Mouse (Mus musculus) kidney, postnatal 10 days (tissue): ENCODE measurements around the gene Fh1.

Experiments used
- DNase-seq: peaks from one replicate; pipeline ENCODE4 v3.0.0; 2021; ENCODE audit warnings: mixed read lengths

Gene Fh1

GRCm38 (mm10) chr1:175619814-175620431 is 5.5 kb downstream of the Fh1 start, which contains the start of gene Kmo:
Kmo (plus strand) TSS chr1:175620381.
- no peak for DNase-seq

DNA sequence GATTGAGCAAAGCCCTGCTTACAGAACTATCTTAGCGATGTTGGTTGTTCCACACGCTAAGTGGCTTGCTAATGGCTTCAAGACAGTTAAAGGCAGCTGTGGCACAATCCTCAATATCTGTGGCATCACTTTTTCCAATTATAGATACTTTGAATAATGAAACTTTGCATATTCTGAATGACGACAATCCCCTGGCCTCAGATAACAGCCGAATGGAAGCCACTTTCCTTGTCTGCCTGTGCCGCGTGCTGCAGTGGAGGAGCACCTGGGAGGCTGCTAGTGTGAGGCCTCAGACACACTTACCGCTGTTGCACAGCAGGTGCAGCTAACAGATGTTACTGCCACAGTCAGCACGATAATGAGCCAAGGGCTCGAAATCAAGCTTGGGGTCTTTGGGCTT is 10.4 kb downstream of the Fh1 start:
- no peak for DNase-seq

DNA sequence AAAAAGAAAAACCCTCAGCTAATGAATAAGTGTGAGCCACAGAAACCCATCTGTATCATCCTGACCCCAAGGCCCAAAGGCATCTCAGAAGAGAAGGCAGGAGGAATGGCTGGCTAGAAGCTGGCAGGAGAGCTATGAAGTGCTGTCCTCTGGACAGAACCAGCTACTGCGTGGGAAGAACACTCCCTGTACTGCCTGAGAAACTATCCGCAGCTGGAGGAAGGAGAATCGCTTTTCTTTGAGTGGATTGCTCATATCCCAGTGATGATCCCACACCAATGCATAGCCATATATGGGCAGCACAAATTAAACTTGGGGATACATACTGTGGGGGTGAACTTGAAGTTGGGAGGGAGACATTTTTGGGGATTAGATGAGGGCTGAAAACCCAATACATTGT is 16.7 kb downstream of the Fh1 start:
- no peak for DNase-seq

- no peak for DNase-seq
Measured at GRCm38 (mm10) chr1:175607838-175608585, 17.4 kb downstream of the Fh1 start.

DNA sequence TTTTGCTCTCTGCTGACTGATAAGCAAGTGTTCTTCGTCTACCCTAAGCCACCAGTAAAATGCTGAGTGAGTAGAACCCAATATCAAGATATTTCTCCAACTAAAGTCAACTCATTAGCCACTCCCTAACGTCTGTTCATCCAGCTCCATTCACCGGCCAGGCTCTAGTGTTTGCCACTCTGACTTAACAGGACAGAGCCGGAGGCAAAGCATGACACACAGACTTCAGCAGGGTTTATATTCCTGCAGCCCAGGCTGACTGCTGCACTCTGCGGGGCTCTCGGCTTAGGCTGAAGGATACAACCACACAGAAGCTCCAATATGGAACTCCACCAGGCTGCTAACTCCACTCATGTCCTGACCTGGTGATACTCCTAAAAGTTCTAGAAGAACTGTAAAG is 18.1 kb downstream of the Fh1 start:
- no peak for DNase-seq

DNA sequence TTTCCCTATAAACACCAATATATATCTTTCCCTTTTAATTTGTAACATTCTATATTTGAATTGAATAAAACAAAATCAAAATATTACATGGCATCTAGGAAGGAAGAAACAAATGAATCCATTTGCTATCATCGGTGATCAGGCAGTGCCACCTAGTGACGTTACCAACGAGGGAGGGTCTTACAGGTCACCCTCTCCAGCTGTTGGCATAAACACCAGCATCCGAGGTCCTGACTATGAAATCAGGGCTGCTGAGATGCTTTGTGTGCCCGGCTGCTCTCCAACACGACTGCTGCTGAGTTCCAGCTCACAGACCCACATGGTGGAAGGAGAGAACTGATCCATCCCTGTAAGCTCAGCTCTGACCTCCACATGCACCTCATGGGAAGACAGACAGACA is 22.0 kb downstream of the Fh1 start:
- peak; percentile 20 for DNase-seq

GRCm38 (mm10) chr1:175602231-175602630 is 23.2 kb downstream of the Fh1 start:
- DNase-seq, result peak; percentile 9

- no peak for DNase-seq
Measured at GRCm38 (mm10) chr1:175592832-175593231, 32.6 kb downstream of the Fh1 start.

DNA sequence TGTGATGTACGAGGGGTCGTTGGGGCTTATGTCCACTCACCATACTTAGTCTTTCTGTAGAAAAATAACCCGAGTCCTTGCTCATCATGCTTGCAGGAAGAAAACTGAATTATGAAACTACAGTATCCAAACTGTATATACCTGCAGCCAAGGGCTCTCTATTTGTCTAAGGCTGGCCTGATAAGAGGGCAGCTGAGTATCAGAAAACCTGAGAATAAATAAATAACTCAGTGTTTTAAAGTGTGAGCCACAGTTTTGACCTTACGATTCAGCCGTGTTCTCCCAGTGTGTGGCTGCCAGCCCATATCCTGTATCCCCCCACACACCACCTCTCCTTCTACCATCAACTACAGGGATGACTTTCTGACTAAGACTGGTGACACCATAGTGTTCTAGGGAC is 38.8 kb downstream of the Fh1 start:
- DNase-seq, result no peak

GRCm38 (mm10) chr1:175585267-175585666 is 40.2 kb downstream of the Fh1 start:
- DNase-seq, result no peak

DNA sequence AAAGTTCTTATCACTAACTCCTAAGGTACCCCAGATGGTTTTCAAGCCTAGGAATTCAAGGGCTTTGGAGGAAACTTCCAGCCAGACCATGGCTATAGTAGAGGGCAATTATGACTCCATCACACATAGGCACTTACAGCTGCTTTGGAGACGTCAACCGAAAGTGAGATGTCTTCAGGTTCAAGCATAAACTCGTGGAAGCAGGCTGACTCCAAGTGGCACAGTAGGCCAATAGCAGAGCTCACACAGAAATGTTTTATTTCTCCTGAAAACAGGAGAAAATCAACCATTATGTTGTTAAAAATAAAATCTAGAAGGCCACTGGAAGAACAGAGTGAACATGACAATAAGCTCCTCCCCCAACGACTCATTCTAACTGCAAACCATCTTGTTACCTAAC is 42.6 kb downstream of the Fh1 start:
- DNase-seq, result no peak

DNA sequence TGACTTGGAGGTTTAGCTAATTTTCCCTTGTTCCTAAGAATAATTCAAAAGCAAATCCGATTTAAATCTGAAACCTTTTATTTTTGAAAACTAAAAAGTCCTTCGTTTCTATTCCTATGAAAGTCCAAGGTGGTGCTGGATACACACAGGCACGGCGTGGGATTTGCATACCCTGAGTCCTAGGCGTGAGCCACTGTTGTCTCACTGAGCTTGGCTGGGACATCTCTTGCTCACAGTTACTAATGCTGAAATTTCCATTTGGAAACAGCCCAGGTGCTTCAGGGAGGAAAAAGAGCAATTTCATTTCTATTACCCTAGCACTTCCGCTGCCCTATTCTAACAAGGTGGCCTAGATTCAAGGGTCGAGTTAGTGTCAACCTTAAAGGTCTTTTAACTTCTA is 45.1 kb downstream of the Fh1 start:
- no peak for DNase-seq

GRCm38 (mm10) chr1:175579598-175580235 is 45.7 kb downstream of the Fh1 start:
- no peak for DNase-seq

DNA sequence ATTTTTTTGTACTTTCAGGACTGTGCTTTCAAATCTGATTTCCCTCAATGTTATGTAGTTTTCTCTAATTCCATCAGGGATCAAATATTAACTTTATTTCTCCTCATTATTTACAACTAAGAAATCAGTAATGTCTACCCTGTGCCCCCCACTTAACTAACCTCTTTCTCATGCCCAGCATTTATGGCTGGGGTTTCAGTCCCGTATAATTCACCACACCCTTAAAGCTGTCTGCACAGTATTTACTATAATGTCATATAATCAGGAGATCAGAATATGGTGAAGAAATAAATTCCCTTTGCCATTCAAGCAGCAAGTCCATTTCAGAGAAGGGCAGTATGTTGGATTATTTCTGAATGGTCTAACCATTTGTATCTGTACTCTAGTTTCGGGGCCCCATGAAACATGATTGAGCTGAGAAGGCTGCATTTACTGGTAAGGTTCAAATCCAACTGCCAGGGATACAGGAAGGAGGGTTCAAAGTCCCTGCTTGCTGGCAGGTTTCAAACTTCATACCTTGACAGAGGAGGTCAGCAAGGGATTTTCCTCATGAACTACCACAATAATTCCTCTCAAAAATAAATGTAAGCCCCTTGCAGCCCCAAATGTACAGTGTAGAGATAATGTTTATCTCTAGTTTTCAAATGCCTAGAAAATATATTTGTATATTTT is 46.9 kb downstream of the Fh1 start:
- DNase-seq, result no peak

- DNase-seq, result no peak
Measured at GRCm38 (mm10) chr1:175574129-175574528, 51.3 kb downstream of the Fh1 start.

GRCm38 (mm10) chr1:175565579-175566103 is 59.8 kb downstream of the Fh1 start:
- DNase-seq, result no peak

DNA sequence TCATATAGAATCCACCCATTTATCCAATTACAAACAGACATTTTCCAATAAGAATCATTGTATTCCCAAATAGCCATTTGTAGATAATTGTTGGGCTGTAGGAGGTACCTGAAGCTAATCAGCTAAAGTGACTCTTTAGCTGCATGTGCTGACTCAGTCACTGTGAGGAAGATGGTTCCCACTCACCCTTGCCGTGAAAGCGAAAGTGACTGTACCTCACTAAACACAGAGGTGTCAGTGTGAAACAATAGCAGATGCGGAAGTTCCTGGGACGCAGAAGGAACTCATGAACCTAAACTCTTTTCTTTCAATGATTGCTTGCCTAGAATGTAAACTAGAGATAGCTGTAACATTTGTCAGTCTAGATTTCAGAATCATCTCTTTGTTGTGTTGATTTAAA is 61.1 kb downstream of the Fh1 start:
- DNase-seq, result no peak

DNA sequence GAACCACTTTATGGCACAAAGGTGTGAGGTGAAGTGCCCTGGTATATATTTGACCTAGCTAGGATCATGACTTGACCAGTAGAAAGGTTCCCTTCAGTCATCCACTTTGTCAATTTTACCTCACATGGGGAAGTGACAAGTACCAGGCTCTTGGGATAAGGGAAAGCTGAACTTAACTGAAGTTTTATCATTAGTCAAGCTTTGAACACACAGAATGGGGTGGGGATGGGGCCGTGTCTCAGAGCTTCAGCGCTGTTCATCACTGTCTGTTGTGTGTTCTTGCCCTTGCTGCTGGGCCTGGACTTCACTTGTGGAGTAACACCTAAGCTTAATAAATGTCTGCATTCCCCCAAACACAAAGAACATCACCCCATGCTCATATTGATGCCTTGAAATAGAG is 63.1 kb downstream of the Fh1 start:
- DNase-seq, result no peak

- DNase-seq, result no peak
Measured at GRCm38 (mm10) chr1:175561806-175562205, 63.6 kb downstream of the Fh1 start.

DNA sequence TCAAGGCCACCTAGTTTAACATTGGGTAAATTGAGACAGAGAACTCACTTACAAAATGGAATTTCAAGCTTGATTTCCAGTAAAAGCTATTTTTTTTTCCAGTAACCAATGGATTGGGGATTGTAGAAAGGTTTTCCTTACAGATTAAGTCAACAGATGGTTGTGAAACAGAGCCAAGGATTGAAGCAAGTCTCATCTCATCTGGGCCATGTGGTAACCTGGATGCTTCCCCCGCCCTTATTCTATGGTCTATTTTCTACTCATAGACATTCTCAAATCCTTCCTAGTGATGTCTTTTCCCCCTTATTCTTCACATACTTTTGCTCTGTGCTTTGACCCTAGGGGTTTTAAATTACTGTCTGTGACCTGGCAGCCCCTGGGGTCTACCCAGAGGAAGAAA is 70.8 kb downstream of the Fh1 start:
- DNase-seq, result no peak

- DNase-seq, result no peak
Measured at GRCm38 (mm10) chr1:175552474-175552873, 73.0 kb downstream of the Fh1 start.

DNA sequence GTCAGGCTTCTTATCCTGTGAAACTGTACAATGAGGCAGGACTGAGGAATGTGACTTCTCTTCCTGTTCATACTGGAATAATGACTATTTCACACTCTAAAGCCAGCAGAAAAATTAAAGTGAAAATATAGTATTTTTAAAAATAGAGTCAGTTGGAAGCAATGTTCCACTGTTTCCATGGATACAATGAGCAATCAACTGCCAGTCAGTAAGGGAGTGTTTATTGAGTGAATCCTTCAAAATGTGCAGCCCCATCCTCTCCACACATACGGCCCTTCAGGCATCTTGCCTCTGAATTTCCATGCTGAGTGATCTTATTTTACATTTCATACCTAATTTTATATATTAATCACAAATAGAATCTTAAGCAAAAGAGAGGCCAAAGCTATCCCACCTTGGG is 74.8 kb downstream of the Fh1 start:
- DNase-seq, result no peak
